Mouse (Mus musculus) ES-CJ7 (cell line): ENCODE results near the gene Gm17267.
"Not testable (repeated sequence)": the region's sequence is repeated elsewhere in the genome, so short reads cannot be mapped to it uniquely, and the experiment has no call there.

ENCODE experiments used
- DNase-seq: peaks from one replicate; pipeline ENCODE4 v3.0.0; 2011; ENCODE audit warnings: low read depth, low spot score

Gm17267 gene

GRCm38 (mm10) chrX:126017257-126017656, at the start of gene Gm17267:
Gene Gm17267, plus strand, starts transcription at chrX:126017557.
- not testable (repeated sequence) for DNase-seq
